Comparison of ENCODE assay signal across 36 mouse cellular contexts in the genomic region with DNA sequence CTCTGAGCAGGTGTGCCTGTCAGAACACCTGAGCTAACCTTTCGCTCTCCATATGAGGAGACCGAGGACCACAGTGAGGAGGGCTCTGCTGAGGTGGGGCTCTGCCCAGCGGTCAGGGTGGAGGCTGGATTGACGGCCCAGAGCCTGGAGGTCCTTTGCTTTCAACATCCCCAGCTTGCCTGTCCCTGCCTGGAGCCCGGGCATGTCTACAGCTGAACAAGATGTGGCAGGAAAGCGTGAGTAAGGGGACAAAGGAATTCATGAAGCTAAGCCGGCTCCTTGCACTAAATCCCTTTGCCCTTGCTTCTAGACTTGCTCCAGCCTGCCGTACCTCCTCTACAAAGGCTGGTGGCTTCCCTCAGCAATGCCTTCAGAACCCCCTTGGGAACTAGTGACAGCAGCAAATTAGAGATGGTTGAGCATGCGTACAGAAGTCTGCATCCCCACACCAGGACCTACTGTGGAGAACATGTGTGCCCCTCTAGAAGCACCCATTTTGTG. TPM values are rescaled to one million over a fixed set of nuclear protein-coding genes. Genes with fewer than 3 reads are reported as not detected.
DNase-seq lines count a peak whose midpoint lies in the region; ATAC-seq lines count a peak whose summit lies in the region.
"Had no signal": no experiment of that assay in that cellular context is flagged by ENCODE, and none has a peak within 500 bp of the region (broad histone marks: within the 10 kb centered on the region; RNA-seq: fewer than 3 reads in every experiment).

No protein-coding gene starts in this region.

- DNase-seq in midbrain, embryonic 11.5 days (ENCODE audit: low spot score, missing footprints) = no peak
- DNase-seq in embryonic facial prominence, embryonic 10.5 days (ENCODE audit: low spot score) = no peak
- DNase-seq in embryonic facial prominence, embryonic 14.5 days (ENCODE audit: low spot score) = peak; percentile 79
- no peak for DNase-seq in heart, postnatal 4 days
- no peak for DNase-seq in gastrocnemius, postnatal 14 days
- DNase-seq in testis, postnatal 10 days (ENCODE audit: low spot score) = no peak
- DNase-seq: adrenal gland, postnatal 14 days; cerebellum, adult 11 months; cerebellum, adult 9-10 months; embryo, embryonic 11 days; forebrain, postnatal 0 days; gastrocnemius, postnatal 25 days; heart, adult 18-20 months; heart, postnatal 36 days; kidney, adult 11 months; kidney, postnatal 25 days; lung, adult 2 months; lung, postnatal 10 days; right cerebral cortex, postnatal 25 days had no signal

- H3K36me3 ChIP-seq in midbrain, embryonic 13.5 days = no peaks in the 10 kb centered on the region
- no peaks in the 10 kb centered on the region for H3K36me3 ChIP-seq in midbrain, embryonic 11.5 days (ENCODE audit: control insufficient read depth, insufficient read depth, low read length)
- no peaks in the 10 kb centered on the region for H3K36me3 ChIP-seq in embryonic facial prominence, embryonic 10.5 days (replicated peaks)
- no peaks in the 10 kb centered on the region for H3K36me3 ChIP-seq in embryonic facial prominence, embryonic 14.5 days (ENCODE audit: control insufficient read depth, insufficient read depth, low read length)
- H3K36me3 ChIP-seq in stomach, embryonic 16.5 days (ENCODE audit: control insufficient read depth, insufficient read depth, low read length) = no peaks in the 10 kb centered on the region
- H3K36me3 ChIP-seq: hindbrain, embryonic 13.5 days; limb, embryonic 13.5 days had no signal

- peaks cover 5% of the 10 kb centered on the region; the same call in 1 of the 2 replicates for H3K4me1 ChIP-seq in midbrain, embryonic 13.5 days (replicated peaks)
- no peaks in the 10 kb centered on the region for H3K4me1 ChIP-seq in midbrain, embryonic 11.5 days (ENCODE audit: control insufficient read depth, insufficient read depth, low read length)
- H3K4me1 ChIP-seq in embryonic facial prominence, embryonic 10.5 days = peaks cover 16% of the 10 kb centered on the region
- H3K4me1 ChIP-seq in embryonic facial prominence, embryonic 14.5 days (ENCODE audit: control insufficient read depth, insufficient read depth, low read length) = peaks cover 15% of the 10 kb centered on the region
- peaks cover 13% of the 10 kb centered on the region for H3K4me1 ChIP-seq in stomach, embryonic 16.5 days (ENCODE audit: control insufficient read depth, insufficient read depth, low read length)

- H3K4me3 ChIP-seq in midbrain, embryonic 13.5 days (replicated peaks) = no peak overlapping the region
- H3K4me3 ChIP-seq in midbrain, embryonic 11.5 days (ENCODE audit: low read depth, low read length) = no peak overlapping the region
- H3K4me3 ChIP-seq in embryonic facial prominence, embryonic 10.5 days = no peak overlapping the region
- H3K4me3 ChIP-seq in embryonic facial prominence, embryonic 14.5 days (ENCODE audit: low read depth, low read length) = no peak overlapping the region
- H3K4me3 ChIP-seq in stomach, embryonic 16.5 days (replicated peaks; ENCODE audit: low read length) = no peak overlapping the region
- H3K4me3 ChIP-seq: hindbrain, embryonic 13.5 days; left cerebral cortex, adult 2 months; limb, embryonic 13.5 days had no signal

- no peak overlapping the region for H3K9ac ChIP-seq in midbrain, embryonic 13.5 days (replicated peaks)
- H3K9ac ChIP-seq in midbrain, embryonic 11.5 days (ENCODE audit: low read length) = no peak overlapping the region
- no peak overlapping the region for H3K9ac ChIP-seq in embryonic facial prominence, embryonic 14.5 days (ENCODE audit: low read depth, low read length)
- H3K9ac ChIP-seq in stomach, embryonic 16.5 days (ENCODE audit: low read length) = no peak overlapping the region
- H3K9ac ChIP-seq: forebrain, postnatal 0 days; hindbrain, embryonic 13.5 days; limb, embryonic 13.5 days; liver, embryonic 14.5 days had no signal

- no peaks in the 10 kb centered on the region for H3K27me3 ChIP-seq in midbrain, embryonic 13.5 days
- H3K27me3 ChIP-seq in midbrain, embryonic 11.5 days (ENCODE audit: control insufficient read depth, insufficient read depth, low read length) = no peaks in the 10 kb centered on the region
- H3K27me3 ChIP-seq in embryonic facial prominence, embryonic 10.5 days (replicated peaks; ENCODE audit: low read depth, poor library complexity, severe bottlenecking) = no peaks in the 10 kb centered on the region
- no peaks in the 10 kb centered on the region for H3K27me3 ChIP-seq in embryonic facial prominence, embryonic 14.5 days (replicated peaks; ENCODE audit: control insufficient read depth, insufficient read depth, low read length)
- no peaks in the 10 kb centered on the region for H3K27me3 ChIP-seq in stomach, embryonic 16.5 days (ENCODE audit: control insufficient read depth, insufficient read depth, low read length)
- H3K27me3 ChIP-seq: hindbrain, embryonic 13.5 days had no signal

- H3K27ac ChIP-seq in midbrain, embryonic 13.5 days = no peak overlapping the region
- no peak overlapping the region for H3K27ac ChIP-seq in midbrain, embryonic 11.5 days (ENCODE audit: low read depth, low read length)
- peak overlapping the region; percentile 24; the same call in 1 of the 2 replicates for H3K27ac ChIP-seq in embryonic facial prominence, embryonic 10.5 days (replicated peaks)
- peak overlapping the region; percentile 58; the same call in 1 of the 2 replicates for H3K27ac ChIP-seq in embryonic facial prominence, embryonic 14.5 days (replicated peaks; ENCODE audit: low read depth, low read length)
- peak overlapping the region; percentile 74 for H3K27ac ChIP-seq in stomach, embryonic 16.5 days (ENCODE audit: low read length)
- H3K27ac ChIP-seq: hindbrain, embryonic 13.5 days; left cerebral cortex, adult 2 months; limb, embryonic 13.5 days; liver, embryonic 14.5 days; macrophage had no signal

- 71% methylated on average over 9 of the region's 9 CpGs for WGBS in midbrain, embryonic 13.5 days
- 73% methylated on average over 9 of the region's 9 CpGs for WGBS in midbrain, embryonic 11.5 days
- 81% methylated on average over 9 of the region's 9 CpGs for WGBS in embryonic facial prominence, embryonic 10.5 days
- WGBS in embryonic facial prominence, embryonic 14.5 days = 73% methylated on average over 9 of the region's 9 CpGs
- WGBS in stomach, embryonic 16.5 days = 80% methylated on average over 9 of the region's 9 CpGs

- intact Hi-C loops in gastrocnemius, postnatal 14 days (cut with DNase I; ENCODE audit: low total_unique reads) = no loop called here

- no peaks in the 10 kb centered on the region for H3K9me3 ChIP-seq in midbrain, embryonic 13.5 days
- no peaks in the 10 kb centered on the region for H3K9me3 ChIP-seq in midbrain, embryonic 11.5 days (ENCODE audit: control insufficient read depth, low read length)
- no peaks in the 10 kb centered on the region for H3K9me3 ChIP-seq in embryonic facial prominence, embryonic 10.5 days
- no peaks in the 10 kb centered on the region for H3K9me3 ChIP-seq in embryonic facial prominence, embryonic 14.5 days (ENCODE audit: control insufficient read depth, low read length)
- no peaks in the 10 kb centered on the region for H3K9me3 ChIP-seq in stomach, embryonic 16.5 days (replicated peaks; ENCODE audit: control insufficient read depth, low read length)
- H3K9me3 ChIP-seq: hindbrain, embryonic 13.5 days; limb, embryonic 13.5 days had no signal

- no peak overlapping the region for H3K4me2 ChIP-seq in midbrain, embryonic 13.5 days (replicated peaks)
- no peak overlapping the region for H3K4me2 ChIP-seq in midbrain, embryonic 11.5 days
- H3K4me2 ChIP-seq in embryonic facial prominence, embryonic 14.5 days (ENCODE audit: low read depth, low read length) = no peak overlapping the region
- H3K4me2 ChIP-seq in stomach, embryonic 16.5 days (ENCODE audit: low read depth, low read length) = no peak overlapping the region
- H3K4me2 ChIP-seq: heart, embryonic 11.5 days; hindbrain, embryonic 13.5 days; limb, embryonic 13.5 days had no signal

- 0 out of 2 replicates have a peak, but pooled peaks have one; percentile 27 for ATAC-seq in midbrain, embryonic 13.5 days
- ATAC-seq in midbrain, embryonic 11.5 days (ENCODE audit: low FRiP score) = no peak
- peak; percentile 58 for ATAC-seq in embryonic facial prominence, embryonic 14.5 days (ENCODE audit: low read depth)
- no peak for ATAC-seq in stomach, embryonic 16.5 days (ENCODE audit: insufficient read depth, low FRiP score)
- ATAC-seq: forebrain, postnatal 0 days; midbrain, embryonic 16.5 days had no signal

RNA-seq across cellular contexts. Expression of a gene that starts 22.2 kb away (rescaled TPM):
- polyA plus RNA-seq in midbrain, embryonic 13.5 days (2015; fragmentation: Nextera tagmentation; extraction: Ambion mirVana) = 1,218 and 1,294 TPM in 2 replicates
- polyA plus RNA-seq in midbrain, embryonic 11.5 days (2014; fragmentation: Nextera tagmentation; extraction: Ambion mirVana) = 1,496 and 1,598 TPM in 2 replicates
- polyA plus RNA-seq in embryonic facial prominence, embryonic 10.5 days (2016; fragmentation: Nextera tagmentation; extraction: Ambion mirVana) = 1,442 and 1,468 TPM in 2 replicates
- polyA plus RNA-seq in embryonic facial prominence, embryonic 14.5 days (2014; fragmentation: Nextera tagmentation; extraction: Ambion mirVana) = 2,077 and 2,336 TPM in 2 replicates
- polyA plus RNA-seq in stomach, embryonic 16.5 days (2015; fragmentation: Nextera tagmentation; extraction: Ambion mirVana) = 1,425 and 1,770 TPM in 2 replicates
- 100 to 1,000 TPM; 918 to 961 TPM for total RNA-seq in heart, postnatal 4 days (2021)
- total RNA-seq in gastrocnemius, postnatal 14 days (2021) = 100 to 1,000 TPM; 731 to 785 TPM

RNA-seq across cellular contexts. Expression of a gene that starts 32.9 kb away (rescaled TPM):
- not detected in 2 replicates for polyA plus RNA-seq in midbrain, embryonic 13.5 days (2015; fragmentation: Nextera tagmentation; extraction: Ambion mirVana)
- polyA plus RNA-seq in midbrain, embryonic 11.5 days (2014; fragmentation: Nextera tagmentation; extraction: Ambion mirVana) = not detected in 2 replicates
- polyA plus RNA-seq in embryonic facial prominence, embryonic 10.5 days (2016; fragmentation: Nextera tagmentation; extraction: Ambion mirVana) = not detected in 2 replicates
- not detected in 2 replicates for polyA plus RNA-seq in embryonic facial prominence, embryonic 14.5 days (2014; fragmentation: Nextera tagmentation; extraction: Ambion mirVana)
- not detected in 2 replicates for polyA plus RNA-seq in stomach, embryonic 16.5 days (2015; fragmentation: Nextera tagmentation; extraction: Ambion mirVana)
- not detected for total RNA-seq in heart, postnatal 4 days (2021)
- total RNA-seq in gastrocnemius, postnatal 14 days (2021) = not detected
- total RNA-seq: adrenal gland, postnatal 14 days; forebrain, postnatal 0 days; gastrocnemius, postnatal 25 days; heart, adult 18-20 months; heart, postnatal 36 days; layer of hippocampus, adult 18-20 months; layer of hippocampus, postnatal 10 days; left cerebral cortex, adult 2 months; left cerebral cortex, postnatal 25 days; neutrophil, adult 5-6 weeks had no signal
- polyA plus RNA-seq: forebrain, embryonic 11.5 days; forebrain, postnatal 0 days; heart, embryonic 11.5 days; heart, embryonic 16.5 days; hindbrain, embryonic 13.5 days; kidney, embryonic 14.5 days; limb, embryonic 13.5 days; liver, embryonic 14.5 days; lung, adult 2 months; macrophage; midbrain, embryonic 16.5 days; neural tube, embryonic 11.5 days had no signal

Comparison
In these comparisons a context has a peak if more than half of its experiments do, and no peak if none do; other contexts are left out.
1. ATAC-seq: peak in midbrain, embryonic 13.5 days (single experiment) and embryonic facial prominence, embryonic 14.5 days (single experiment); none in midbrain, embryonic 11.5 days (single experiment) and stomach, embryonic 16.5 days (single experiment).
2. H3K27ac ChIP-seq: peak in embryonic facial prominence, embryonic 10.5 days (single experiment), embryonic facial prominence, embryonic 14.5 days (single experiment) and stomach, embryonic 16.5 days (single experiment); none in midbrain, embryonic 13.5 days (single experiment) and midbrain, embryonic 11.5 days (single experiment).